Mouse (Mus musculus) cerebellum, adult 2 months (tissue): ENCODE data around the gene Nfkbia.

Experiments
- CTCF ChIP-seq: fragments of 200-500 bp; IDR thresholded peaks from 2 replicates; pipeline ENCODE4 v1.5.1; 2011; ENCODE audit warnings: low read depth, mild to moderate bottlenecking, control low read depth, low read length, moderate library complexity, borderline replicate concordance; ENCODE audit not compliant: insufficient read depth
- POLR2A ChIP-seq: fragments of 200-500 bp; IDR thresholded peaks from 2 replicates; pipeline ENCODE4 v1.6.1; 2011; ENCODE audit warnings: low read length, control low read depth, borderline replicate concordance; ENCODE audit not compliant: insufficient read depth

DNA sequence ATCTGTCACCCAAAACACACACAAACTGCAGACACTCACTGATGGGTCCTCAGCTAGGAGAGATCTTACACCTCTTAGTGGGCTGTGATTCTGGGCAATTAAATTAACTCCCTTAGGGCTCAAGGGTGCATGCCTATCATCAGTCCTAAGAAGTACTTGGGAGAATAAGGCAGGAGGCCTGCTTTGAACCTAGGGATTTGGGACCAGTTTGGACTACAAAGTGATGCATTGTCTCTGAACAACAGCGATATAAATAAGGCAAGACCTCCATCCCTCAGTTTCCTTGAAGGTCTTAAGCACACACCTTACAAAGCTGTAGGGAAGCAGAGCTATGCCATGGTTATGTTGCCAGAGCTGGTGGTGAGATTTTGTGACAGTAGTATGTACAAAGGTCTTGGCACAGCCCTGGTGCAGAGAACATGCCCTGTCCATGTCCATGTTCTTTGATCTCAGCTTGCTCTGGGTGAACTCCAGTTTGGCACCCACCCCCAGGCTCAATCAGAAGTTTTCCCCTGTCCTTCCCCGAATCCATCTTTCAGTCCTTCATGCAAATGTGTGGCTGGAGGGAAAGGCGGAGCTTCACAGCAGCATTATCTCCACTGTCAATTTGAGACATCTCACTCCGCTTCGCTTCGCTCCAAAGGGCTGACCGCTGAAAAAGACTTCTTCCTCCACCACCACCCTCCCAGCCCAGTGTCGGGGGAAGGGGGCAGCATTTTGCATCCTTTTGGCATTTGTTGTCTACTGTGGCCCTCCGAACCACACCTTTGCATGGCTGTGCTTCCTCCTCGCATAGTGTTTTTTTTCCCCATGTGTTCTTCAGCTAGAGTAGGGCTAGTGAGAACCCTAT, 24.9 kb downstream of the Nfkbia start:
- no peak for TF ChIP-seq CTCF
- TF ChIP-seq POLR2A: no peak
